Mouse (Mus musculus) CH12.LX (cell line): ENCODE measurements around the gene Olfr263. TPM values are rescaled to one million over a fixed set of nuclear protein-coding genes. Genes with fewer than 3 reads are reported as not detected.
"Not testable (repeated sequence)": the region's sequence is repeated elsewhere in the genome, so short reads cannot be mapped to it uniquely, and the experiment has no call there.

Experiments
- DNase-seq: peaks from one replicate; pipeline ENCODE4 v3.0.0-alpha.2; 2013; ENCODE audit errors: extremely low read depth
- H3K27ac ChIP-seq: 2 replicates; pipeline ENCODE4 v1.5.1; 2012; ENCODE audit warnings: low read depth, mild to moderate bottlenecking, control low read depth, moderate library complexity; ENCODE audit not compliant: insufficient read depth
- H3K27me3 ChIP-seq: replicated peaks from 2 replicates; pipeline ENCODE3; 2012; ENCODE audit warnings: inconsistent platforms
- H3K36me3 ChIP-seq, 2 experiments: replicated peaks in 1 of 2; 2 replicates each; pipeline versions ENCODE3 to v1.6.1; 2012; ENCODE audit warnings: inconsistent platforms in 1 of 2, low read length in 1 of 2, mild to moderate bottlenecking in 1 of 2, mixed read lengths in 1 of 2, moderate library complexity in 1 of 2; ENCODE audit not compliant: control insufficient read depth in 1 of 2, insufficient read depth in 1 of 2
- H3K4me1 ChIP-seq, 2 experiments: 2 replicates each; pipeline ENCODE4 v1.6.1; 2012; ENCODE audit warnings: inconsistent platforms in 1 of 2, moderate library complexity in 1 of 2; ENCODE audit not compliant: insufficient read depth in 2 of 2, control insufficient read depth in 1 of 2
- H3K4me2 ChIP-seq: 2 replicates; pipeline ENCODE4 v1.6.1; 2012; ENCODE audit warnings: low read depth, mild to moderate bottlenecking, control low read depth; ENCODE audit not compliant: poor library complexity, insufficient read depth, severe bottlenecking
- H3K4me3 ChIP-seq, 3 experiments: fragments of 150-350 bp in 1 of 3; sonication (generic) in 1 of 3; replicated peaks in 1 of 3; 2 replicates each; pipeline versions ENCODE3 to v1.5.1; 2011 to 2012; ENCODE audit warnings: low read depth in 2 of 3, low read length in 2 of 3, mild to moderate bottlenecking in 2 of 3, moderate library complexity in 2 of 3, control low read depth in 1 of 3, improper control_type of control experiment in 1 of 3, inconsistent platforms in 1 of 3, mixed read lengths in 1 of 3; ENCODE audit not compliant: poor library complexity in 1 of 3
- H3K79me2 ChIP-seq: replicated peaks from 2 replicates; pipeline ENCODE4 v1.6.1; 2012; ENCODE audit warnings: mild to moderate bottlenecking, moderate library complexity; ENCODE audit not compliant: control insufficient read depth, poor library complexity, insufficient read depth, severe bottlenecking; ENCODE audit errors: extremely low read depth
- H3K9ac ChIP-seq: 2 replicates; pipeline ENCODE4 v1.6.1; 2012; ENCODE audit warnings: low read depth, mild to moderate bottlenecking, control low read depth, moderate library complexity; ENCODE audit not compliant: insufficient read depth
- H3K9me3 ChIP-seq: replicated peaks from 2 replicates; pipeline ENCODE3; 2012; ENCODE audit warnings: low read length, inconsistent platforms, mixed read lengths
- CHD2 ChIP-seq: IDR thresholded peaks from 2 replicates; pipeline ENCODE4 v1.6.1; 2011; ENCODE audit warnings: low read length, improper control_type of control experiment
- E2F4 ChIP-seq: IDR thresholded peaks from 2 replicates; pipeline ENCODE4 v1.6.1; 2011; ENCODE audit warnings: low read depth, low read length, improper control_type of control experiment; ENCODE audit not compliant: insufficient replicate concordance
- EP300 ChIP-seq: IDR thresholded peaks from 2 replicates; pipeline ENCODE4 v1.6.1; 2011; ENCODE audit warnings: low read length, improper control_type of control experiment
- GABPA ChIP-seq: IDR thresholded peaks from 2 replicates; pipeline ENCODE4 v1.6.1; 2012; ENCODE audit warnings: low read depth, low read length, improper control_type of control experiment, inconsistent platforms; ENCODE audit not compliant: insufficient replicate concordance
- HCFC1 ChIP-seq: IDR thresholded peaks from 2 replicates; pipeline ENCODE4 v1.6.1; 2012; ENCODE audit warnings: low read depth, mild to moderate bottlenecking, inconsistent platforms, low read length, improper control_type of control experiment
- IRF4 ChIP-seq: IDR thresholded peaks from 2 replicates; pipeline ENCODE4 v1.6.1; 2014; ENCODE audit warnings: low read depth, mild to moderate bottlenecking, inconsistent platforms, low read length, improper control_type of control experiment
- JUND ChIP-seq: conservative IDR thresholded peaks from 2 replicates; pipeline ENCODE4 v1.6.1; 2011; ENCODE audit warnings: low read depth, low read length, improper control_type of control experiment
- KAT2A ChIP-seq: IDR thresholded peaks from 2 replicates; pipeline ENCODE4 v1.6.1; 2012; ENCODE audit warnings: low read length, improper control_type of control experiment, inconsistent platforms; ENCODE audit not compliant: insufficient replicate concordance
- MAFK ChIP-seq: IDR thresholded peaks from 2 replicates; pipeline ENCODE4 v1.6.1; 2011; ENCODE audit warnings: low read length, improper control_type of control experiment; ENCODE audit not compliant: insufficient replicate concordance
- MEF2A ChIP-seq: IDR thresholded peaks from 2 replicates; pipeline ENCODE4 v1.6.1; 2014; ENCODE audit warnings: low read depth, mild to moderate bottlenecking, inconsistent platforms, low read length, improper control_type of control experiment, borderline replicate concordance
- MXI1 ChIP-seq: IDR thresholded peaks from 2 replicates; pipeline ENCODE4 v1.6.1; 2011; ENCODE audit warnings: mild to moderate bottlenecking, low read depth, low read length, improper control_type of control experiment
- NELFE ChIP-seq: IDR thresholded peaks from 2 replicates; pipeline ENCODE4 v1.6.1; 2011; ENCODE audit warnings: low read depth, low read length, improper control_type of control experiment
- NRF1 ChIP-seq: IDR thresholded peaks from 2 replicates; pipeline ENCODE4 v1.6.1; 2014; ENCODE audit warnings: low read depth, mild to moderate bottlenecking, inconsistent platforms, low read length, improper control_type of control experiment, moderate library complexity
- SIN3A ChIP-seq: IDR thresholded peaks from 2 replicates; pipeline ENCODE4 v1.6.1; 2012; ENCODE audit warnings: low read length, improper control_type of control experiment, inconsistent platforms
- SMC3 ChIP-seq: IDR thresholded peaks from 2 replicates; pipeline ENCODE4 v1.6.1; 2011; ENCODE audit warnings: low read depth, low read length, improper control_type of control experiment
- UBTF ChIP-seq: IDR thresholded peaks from 2 replicates; pipeline ENCODE4 v1.6.1; 2012; ENCODE audit warnings: low read depth, mild to moderate bottlenecking, inconsistent platforms, low read length, improper control_type of control experiment, moderate library complexity
- ZC3H11A ChIP-seq: IDR thresholded peaks from 2 replicates; pipeline ENCODE4 v1.6.1; 2012; ENCODE audit warnings: low read depth, mild to moderate bottlenecking, inconsistent platforms, low read length, improper control_type of control experiment
- ZMIZ1 ChIP-seq: IDR thresholded peaks from 2 replicates; pipeline ENCODE4 v1.6.1; 2012; ENCODE audit warnings: low read depth, mild to moderate bottlenecking, inconsistent platforms, low read length, improper control_type of control experiment
- dilution Hi-C: fragments of 300-500 bp; cut with MboI; formaldehyde crosslinking; loops from 2 replicates; pipeline ENCODE4 v1.14.3; 2020; ENCODE audit warnings: low sequenced_read_pairs; ENCODE audit not compliant: extremely low pct_unique_long_range_greater_than_20kb, extremely low pct_ligation_motif_present
- in situ Hi-C: fragments of 300-500 bp; cut with MboI; formaldehyde crosslinking; loops from 3 replicates; pipeline ENCODE4 v1.14.3; 2019; ENCODE audit warnings: low sequenced_read_pairs, low pct_ligation_motif_present, low pct_unique_long_range_greater_than_20kb, mixed read lengths
- polyA plus RNA-seq: library from polyadenylated mRNA; unstranded; fragments of >175 nt; gene quantifications from 2 replicates; pipeline ENCODE4 v1.2.1, GENCODE M21; 2012; ENCODE audit warnings: low read depth; ENCODE audit not compliant: insufficient read length
- total RNA-seq, 2 experiments: library from RNA; depleted of rRNA; stranded (reverse); fragments of 300-350 nt in 1 of 2; fragments of >200 nt in 1 of 2; gene quantifications; 2 replicates each; pipeline ENCODE4 v1.2.3; 2012 to 2014

Olfr263 gene
- not detected in 2 replicates for total RNA-seq (2012; rRNA removed)
- total RNA-seq (2014; rRNA removed), result not detected in 2 replicates
- not detected in 2 replicates for polyA plus RNA-seq

DNA sequence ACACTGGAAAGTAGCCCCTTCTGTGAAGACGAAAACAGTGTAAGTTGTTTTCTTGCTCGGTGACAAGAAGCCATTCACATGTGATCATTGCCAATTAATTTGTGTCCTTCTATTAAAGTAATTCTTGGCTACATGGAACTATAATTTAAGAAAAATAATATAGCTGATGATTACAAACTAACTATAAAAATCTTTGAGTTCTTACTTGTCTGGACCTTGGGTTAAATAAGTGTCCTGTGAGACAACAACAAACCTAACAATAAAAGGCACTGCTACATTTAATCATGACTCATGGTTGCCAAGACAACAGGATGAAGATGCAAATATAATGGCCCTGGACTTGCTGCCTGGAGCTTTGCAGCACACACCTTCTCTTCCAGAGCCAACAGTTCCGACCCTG lies at the start of gene Olfr263:
Gene Olfr263 (plus strand): TSS at position 301 of the 400 bp plus-strand sequence.
- H3K36me3 ChIP-seq, in situ Hi-C loops, H3K4me2 ChIP-seq, H3K4me1 ChIP-seq, DNase-seq, H3K9ac ChIP-seq, H3K27ac ChIP-seq, dilution Hi-C loops, H3K27me3 ChIP-seq, H3K4me3 ChIP-seq, H3K79me2 ChIP-seq, H3K9me3 ChIP-seq: not testable (repeated sequence)

- Histone ChIP-seq H3K36me3 (no peaks in the 10 kb centered on the region), H3K79me2 (no peaks in the 10 kb centered on the region), H3K4me3 (no peak overlapping the region), H3K4me2 (no peak overlapping the region), H3K9ac (no peak overlapping the region), H3K27ac (no peak overlapping the region), H3K27me3 (no peaks in the 10 kb centered on the region), H3K4me1 (no peaks in the 10 kb centered on the region), H3K9me3 (no peaks in the 10 kb centered on the region)
- DNase-seq, result no peak
- dilution Hi-C loops, result no loop called here
- in situ Hi-C loops, result no loop called here
- TF ChIP-seq MAFK (no peak), E2F4 (no peak), CHD2 (no peak), KAT2A (no peak), SMC3 (no peak), MEF2A (no peak), MXI1 (no peak), SIN3A (no peak), HCFC1 (no peak), ZC3H11A (no peak)
These were observed 46.8 kb upstream of the Olfr263 start for GRCm38 (mm10) chr13:21082686-21083085.

- H3K9ac ChIP-seq, result no peak overlapping the region
- no peaks in the 10 kb centered on the region for H3K79me2 ChIP-seq
- no peak overlapping the region for H3K27ac ChIP-seq
- no peak for DNase-seq
- H3K9me3 ChIP-seq, result no peaks in the 10 kb centered on the region
- H3K4me1 ChIP-seq, result no peaks in the 10 kb centered on the region
- H3K36me3 ChIP-seq, result no peaks in the 10 kb centered on the region
- TF ChIP-seq EP300, result no peak
- TF ChIP-seq NELFE, result no peak
- TF ChIP-seq MAFK, result no peak
- no peak for TF ChIP-seq MXI1
- TF ChIP-seq SMC3, result no peak
- no peak for TF ChIP-seq NRF1
- no peak for TF ChIP-seq IRF4
- no peak for TF ChIP-seq UBTF
- no peak for TF ChIP-seq JUND
- TF ChIP-seq GABPA, result no peak
- no peak for TF ChIP-seq ZMIZ1
- dilution Hi-C loops (no loop called here), in situ Hi-C loops (no loop called here)
- H3K4me3 ChIP-seq, result no peak overlapping the region
- no peak overlapping the region for H3K4me2 ChIP-seq
- H3K27me3 ChIP-seq, result no peaks in the 10 kb centered on the region
These were observed 19.7 kb upstream of the Olfr263 start for GRCm38 (mm10) chr13:21109759-21110158.
